Mouse (Mus musculus) limb, embryonic 10.5 days (tissue): ENCODE measurements around the gene Dusp15. TPM values are rescaled to one million over a fixed set of nuclear protein-coding genes. Genes with fewer than 3 reads are reported as not detected.

Experiments used
- DNase-seq: peaks from one replicate; pipeline ENCODE4 v3.0.0-alpha.2; 2017; ENCODE audit warnings: low spot score
- H3K27ac ChIP-seq: fragments of 300-500 bp; sonication (generic); 2 replicates; pipeline ENCODE4 v1.5.1; 2016; ENCODE audit warnings: mild to moderate bottlenecking
- H3K27me3 ChIP-seq: fragments of 300-500 bp; sonication (generic); 2 replicates; pipeline ENCODE4 v1.6.1; 2016; ENCODE audit warnings: low read depth, mild to moderate bottlenecking; ENCODE audit not compliant: poor library complexity, severe bottlenecking
- H3K36me3 ChIP-seq: fragments of 300-500 bp; sonication (generic); 2 replicates; pipeline ENCODE4 v1.6.1; 2016; ENCODE audit warnings: mild to moderate bottlenecking, moderate library complexity
- H3K4me1 ChIP-seq: fragments of 300-500 bp; sonication (generic); 2 replicates; pipeline ENCODE4 v1.6.1; 2016
- H3K4me3 ChIP-seq: fragments of 300-500 bp; sonication (generic); 2 replicates; pipeline ENCODE4 v1.5.1; 2016; ENCODE audit warnings: mild to moderate bottlenecking, moderate library complexity
- H3K9me3 ChIP-seq: fragments of 300-500 bp; sonication (generic); replicated peaks from 2 replicates; pipeline ENCODE4 v1.6.1; 2016; ENCODE audit warnings: mild to moderate bottlenecking
- WGBS: fragments of 180-500 bp; shearing (Covaris S2); methylation state at CpG from one replicate; pipeline ENCODE4 v1.1.7; 2016; 5-methylcytosine and 5-hydroxymethylcytosine counted together
- polyA plus RNA-seq: library from polyadenylated mRNA; unstranded; fragments of >200 nt; fragmentation: Nextera tagmentation; extraction: Ambion mirVana; gene quantifications from 2 replicates; pipeline ENCODE4 v1.2.1, GENCODE M21; 2016

Gene Dusp15
- polyA plus RNA-seq, 1 experiment from 2014 or later, result 0.68 TPM

GRCm38 (mm10) chr2:152927371-152927770, 24.1 kb downstream of the Dusp15 start:
- no peaks in the 10 kb centered on the region for H3K27me3 ChIP-seq
- peaks cover 97% of the 10 kb centered on the region for H3K4me1 ChIP-seq
- no peak overlapping the region for H3K4me3 ChIP-seq
- WGBS, result 42% methylated on average over 5 of the region's 5 CpGs
- no peaks in the 10 kb centered on the region for H3K36me3 ChIP-seq
- no peak for DNase-seq
- no peaks in the 10 kb centered on the region for H3K9me3 ChIP-seq
- H3K27ac ChIP-seq, result peak overlapping the region; percentile 94

GRCm38 (mm10) chr2:152926896-152927295, 24.6 kb downstream of the Dusp15 start:
- H3K27me3 ChIP-seq, result no peaks in the 10 kb centered on the region
- 69% methylated on average over 9 of the region's 9 CpGs for WGBS
- no peak for DNase-seq
- H3K27ac ChIP-seq, result peak overlapping the region; percentile 94
- H3K4me3 ChIP-seq, result no peak overlapping the region
- peaks cover 97% of the 10 kb centered on the region for H3K4me1 ChIP-seq
- H3K9me3 ChIP-seq, result no peaks in the 10 kb centered on the region
- no peaks in the 10 kb centered on the region for H3K36me3 ChIP-seq

- Histone ChIP-seq H3K4me3 (peak overlapping the region; percentile 15; the same call in 1 of the 2 replicates), H3K27ac (peak overlapping the region; percentile 94), H3K27me3 (no peaks in the 10 kb centered on the region), H3K4me1 (peaks cover 83% of the 10 kb centered on the region), H3K36me3 (no peaks in the 10 kb centered on the region), H3K9me3 (no peaks in the 10 kb centered on the region)
- DNase-seq, result peak; percentile 92
- WGBS, result 31% methylated on average over 11 of the region's 11 CpGs
These were observed 26.2 kb downstream of the Dusp15 start for GRCm38 (mm10) chr2:152925189-152925872.

- DNase-seq, result no peak
- Histone ChIP-seq H3K4me3 (no peak overlapping the region), H3K4me1 (peaks cover 75% of the 10 kb centered on the region), H3K9me3 (no peaks in the 10 kb centered on the region), H3K27me3 (no peaks in the 10 kb centered on the region), H3K27ac (peak overlapping the region; percentile 94), H3K36me3 (no peaks in the 10 kb centered on the region)
- 76% methylated on average over 5 of the region's 5 CpGs for WGBS
These were observed 27.0 kb downstream of the Dusp15 start for GRCm38 (mm10) chr2:152924543-152924942.

GRCm38 (mm10) chr2:152924128-152924527, 27.4 kb downstream of the Dusp15 start:
- H3K36me3 ChIP-seq, result no peaks in the 10 kb centered on the region
- H3K4me3 ChIP-seq, result no peak overlapping the region
- H3K27me3 ChIP-seq, result no peaks in the 10 kb centered on the region
- H3K4me1 ChIP-seq, result peaks cover 75% of the 10 kb centered on the region
- peak overlapping the region; percentile 94 for H3K27ac ChIP-seq
- no peaks in the 10 kb centered on the region for H3K9me3 ChIP-seq
- no peak for DNase-seq
- 82% methylated on average over 8 of the region's 8 CpGs for WGBS

- Histone ChIP-seq H3K4me1 (peaks cover 75% of the 10 kb centered on the region), H3K4me3 (no peak overlapping the region), H3K36me3 (no peaks in the 10 kb centered on the region), H3K27me3 (no peaks in the 10 kb centered on the region), H3K9me3 (no peaks in the 10 kb centered on the region), H3K27ac (peak overlapping the region; percentile 94)
- no peak for DNase-seq
- 86% methylated on average over 3 of the region's 3 CpGs for WGBS
These were observed 27.9 kb downstream of the Dusp15 start for GRCm38 (mm10) chr2:152923621-152924020.

GRCm38 (mm10) chr2:152922376-152922775, 29.1 kb downstream of the Dusp15 start:
- H3K36me3 ChIP-seq, result no peaks in the 10 kb centered on the region
- no peak overlapping the region for H3K4me3 ChIP-seq
- no peaks in the 10 kb centered on the region for H3K27me3 ChIP-seq
- H3K4me1 ChIP-seq, result peaks cover 75% of the 10 kb centered on the region
- no peak for DNase-seq
- no peaks in the 10 kb centered on the region for H3K9me3 ChIP-seq
- 25% methylated on average over 7 of the region's 7 CpGs for WGBS
- H3K27ac ChIP-seq, result peak overlapping the region; percentile 94

GRCm38 (mm10) chr2:152917671-152918070, 33.8 kb downstream of the Dusp15 start:
- Histone ChIP-seq H3K4me3 (no peak overlapping the region), H3K9me3 (no peaks in the 10 kb centered on the region), H3K27ac (no peak overlapping the region), H3K36me3 (no peaks in the 10 kb centered on the region), H3K27me3 (peaks cover 17% of the 10 kb centered on the region), H3K4me1 (peaks cover 59% of the 10 kb centered on the region)
- 67% methylated on average over 9 of the region's 9 CpGs for WGBS
- DNase-seq, result no peak

GRCm38 (mm10) chr2:152916111-152916510, 35.4 kb downstream of the Dusp15 start:
- H3K36me3 ChIP-seq, result no peaks in the 10 kb centered on the region
- H3K4me3 ChIP-seq, result no peak overlapping the region
- WGBS, result 44% methylated on average over 5 of the region's 5 CpGs
- H3K27me3 ChIP-seq, result peaks cover 33% of the 10 kb centered on the region
- no peaks in the 10 kb centered on the region for H3K9me3 ChIP-seq
- H3K27ac ChIP-seq, result no peak overlapping the region
- H3K4me1 ChIP-seq, result peaks cover 58% of the 10 kb centered on the region
- no peak for DNase-seq

GRCm38 (mm10) chr2:152915453-152915852, 36.0 kb downstream of the Dusp15 start:
- no peaks in the 10 kb centered on the region for H3K9me3 ChIP-seq
- no peaks in the 10 kb centered on the region for H3K36me3 ChIP-seq
- H3K27ac ChIP-seq, result peak overlapping the region; percentile 36; the same call in 1 of the 2 replicates
- H3K4me1 ChIP-seq, result peaks cover 63% of the 10 kb centered on the region
- DNase-seq, result no peak
- H3K4me3 ChIP-seq, result no peak overlapping the region
- whole genome bisulfite sequencing, result 66% methylated on average over 4 of the region's 4 CpGs
- H3K27me3 ChIP-seq, result peaks cover 40% of the 10 kb centered on the region

- no peaks in the 10 kb centered on the region for H3K36me3 ChIP-seq
- WGBS, result 4% methylated on average over 18 of the region's 18 CpGs
- H3K27ac ChIP-seq, result 0 out of 2 replicates have a peak overlapping the region, but pooled peaks have one; percentile 2
- no peaks in the 10 kb centered on the region for H3K9me3 ChIP-seq
- peak overlapping the region; percentile 25 for H3K4me3 ChIP-seq
- peaks cover 63% of the 10 kb centered on the region for H3K4me1 ChIP-seq
- H3K27me3 ChIP-seq, result peaks cover 49% of the 10 kb centered on the region
- DNase-seq, result peak; percentile 92
These were observed 37.0 kb downstream of the Dusp15 start for GRCm38 (mm10) chr2:152914310-152915120.

GRCm38 (mm10) chr2:152913471-152913870, 38.0 kb downstream of the Dusp15 start:
- Histone ChIP-seq H3K4me3 (no peak overlapping the region), H3K36me3 (no peaks in the 10 kb centered on the region), H3K9me3 (no peaks in the 10 kb centered on the region), H3K27ac (no peak overlapping the region), H3K4me1 (peaks cover 56% of the 10 kb centered on the region), H3K27me3 (peaks cover 53% of the 10 kb centered on the region)
- no peak for DNase-seq
- WGBS, result 33% methylated on average over 7 of the region's 7 CpGs

- H3K27me3 ChIP-seq, result peaks cover 53% of the 10 kb centered on the region
- 0 out of 2 replicates have a peak overlapping the region, but pooled peaks have one; percentile 8 for H3K4me3 ChIP-seq
- WGBS, result 24% methylated on average over 6 of the region's 6 CpGs
- no peak overlapping the region for H3K27ac ChIP-seq
- no peak for DNase-seq
- no peaks in the 10 kb centered on the region for H3K36me3 ChIP-seq
- H3K4me1 ChIP-seq, result peaks cover 58% of the 10 kb centered on the region
- no peaks in the 10 kb centered on the region for H3K9me3 ChIP-seq
These were observed 40.1 kb downstream of the Dusp15 start for GRCm38 (mm10) chr2:152911432-152911831.
